Mouse (Mus musculus) small intestine, adult 2 months (tissue): Measurements from ENCODE around the gene Hdac9. TPM values are rescaled to one million over a fixed set of nuclear protein-coding genes. Genes with fewer than 3 reads are reported as not detected.

ENCODE experiments used
- H3K27ac ChIP-seq: fragments of 200-500 bp; 2 replicates; pipeline ENCODE4 v1.5.1; 2012; ENCODE audit warnings: low read depth, low read length, control low read depth, inconsistent platforms; ENCODE audit not compliant: insufficient read depth
- H3K27me3 ChIP-seq: fragments of 200-500 bp; 2 replicates; pipeline ENCODE4 v1.6.1; 2012; ENCODE audit warnings: mild to moderate bottlenecking, moderate library complexity, low read length, inconsistent platforms; ENCODE audit not compliant: control insufficient read depth, insufficient read depth
- H3K36me3 ChIP-seq: fragments of 200-500 bp; 2 replicates; pipeline ENCODE4 v1.6.1; 2012; ENCODE audit warnings: mild to moderate bottlenecking, low read length, control low read depth, inconsistent platforms; ENCODE audit not compliant: control insufficient read depth, insufficient read depth
- H3K4me1 ChIP-seq: fragments of 200-500 bp; 2 replicates; pipeline ENCODE4 v1.6.1; 2012; ENCODE audit warnings: low read length, inconsistent platforms, mixed read lengths; ENCODE audit not compliant: control insufficient read depth, insufficient read depth, insufficient read length
- H3K4me3 ChIP-seq: fragments of 200-500 bp; 2 replicates; pipeline ENCODE4 v1.5.1; 2012; ENCODE audit warnings: low read depth, mild to moderate bottlenecking, control low read depth, inconsistent platforms, low read length, moderate library complexity
- CTCF ChIP-seq: fragments of 200-500 bp; IDR thresholded peaks from 2 replicates; pipeline ENCODE4 v1.5.1; 2012; ENCODE audit warnings: low read depth, mild to moderate bottlenecking, control low read depth, inconsistent platforms, low read length, moderate library complexity, mixed read lengths; ENCODE audit not compliant: insufficient replicate concordance, insufficient read length; ENCODE audit errors: extremely low read depth
- POLR2A ChIP-seq: fragments of 200-500 bp; IDR thresholded peaks from 2 replicates; pipeline ENCODE4 v1.6.1; 2012; ENCODE audit warnings: low read depth, mild to moderate bottlenecking, control low read depth, inconsistent platforms, low read length, moderate library complexity
- WGBS: fragments of 180-500 bp; shearing (Covaris S2); methylation state at CpG from one replicate; pipeline ENCODE4 v1.1.7; 2018; 5-methylcytosine and 5-hydroxymethylcytosine counted together
- polyA plus RNA-seq: library from polyadenylated mRNA; depleted of rRNA; stranded (reverse); fragments of >200 nt; gene quantifications from 2 replicates; pipeline ENCODE4 v1.2.3, GENCODE M21; 2012

The Hdac9 gene
- polyA plus RNA-seq, 1 experiment = 0.84 TPM

- WGBS = 71% methylated on average over 4 of the region's 4 CpGs
- no peak overlapping the region for H3K4me3 ChIP-seq
- TF ChIP-seq POLR2A (no peak), CTCF (no peak)
- no peaks in the 10 kb centered on the region for H3K36me3 ChIP-seq
- no peak overlapping the region for H3K27ac ChIP-seq
- H3K4me1 ChIP-seq = no peaks in the 10 kb centered on the region
- no peaks in the 10 kb centered on the region for H3K27me3 ChIP-seq
These were observed 275.1 kb downstream of the Hdac9 start for GRCm38 (mm10) chr12:34641705-34642259.

DNA sequence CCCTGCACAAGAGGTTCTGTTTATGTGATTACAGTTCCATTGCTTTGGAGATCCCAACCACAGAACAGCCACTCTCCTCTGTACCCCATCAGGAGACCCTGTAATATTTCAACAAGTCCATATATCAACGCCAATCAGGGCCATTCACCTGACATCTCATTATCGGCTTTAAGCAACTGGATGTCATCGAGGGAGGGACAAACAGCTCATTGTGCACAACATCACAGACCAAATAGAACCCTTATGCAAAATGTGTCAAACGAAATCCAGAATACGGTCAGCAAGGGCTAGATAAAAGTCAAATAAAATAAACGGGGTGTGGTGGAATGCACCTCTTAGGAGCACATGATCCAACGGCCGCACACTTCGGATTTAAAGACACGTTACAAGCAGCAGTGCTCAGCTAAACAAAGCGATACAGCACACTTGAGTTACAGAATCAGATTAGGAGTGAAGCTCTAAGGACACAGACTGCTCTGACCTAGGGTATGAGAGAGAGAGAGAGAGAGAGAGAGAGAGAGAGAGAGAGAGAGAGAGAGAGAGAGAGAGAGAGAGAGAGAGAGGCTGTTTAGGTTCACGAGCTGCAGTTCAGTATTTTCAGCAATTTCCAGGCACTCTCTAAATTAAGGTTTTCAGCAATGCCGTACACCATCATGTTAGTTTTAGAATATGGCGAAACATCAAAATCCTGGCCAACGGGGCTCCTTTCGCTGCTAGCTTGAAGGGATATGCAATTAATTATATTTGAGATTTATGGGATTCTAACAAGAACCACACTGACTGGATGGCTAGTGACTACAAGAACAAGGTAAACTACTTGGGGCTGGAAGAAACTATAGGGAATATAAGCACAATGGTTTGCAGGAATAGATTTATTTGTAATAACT lies 279.4 kb downstream of the Hdac9 start:
- TF ChIP-seq CTCF (no peak), POLR2A (no peak)
- no peak overlapping the region for H3K4me3 ChIP-seq
- 71% methylated on average over 16 of the region's 16 CpGs for WGBS
- H3K27me3 ChIP-seq = no peaks in the 10 kb centered on the region
- no peak overlapping the region for H3K27ac ChIP-seq
- no peaks in the 10 kb centered on the region for H3K4me1 ChIP-seq
- H3K36me3 ChIP-seq = no peaks in the 10 kb centered on the region

DNA sequence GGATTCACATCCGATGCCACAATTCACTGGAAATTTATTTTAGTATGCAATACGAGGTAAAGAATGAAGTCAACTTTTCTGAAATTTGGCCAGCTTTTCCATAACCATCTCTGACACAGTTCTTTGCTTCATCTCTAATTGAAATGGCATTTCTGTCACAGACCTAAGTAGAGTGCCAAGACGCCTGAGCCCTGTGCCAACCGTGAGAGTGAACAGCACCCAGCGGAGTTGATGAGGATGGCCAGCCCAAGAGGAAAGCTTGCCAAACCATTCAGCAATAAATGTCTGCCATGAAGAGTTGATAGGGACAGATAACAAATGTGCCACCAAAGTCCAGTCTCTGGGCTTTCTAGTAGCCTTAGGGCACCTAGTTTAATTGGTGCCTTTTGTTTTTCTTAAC lies 297.8 kb downstream of the Hdac9 start:
- H3K27me3 ChIP-seq = no peaks in the 10 kb centered on the region
- no peaks in the 10 kb centered on the region for H3K36me3 ChIP-seq
- TF ChIP-seq POLR2A = no peak
- WGBS = 87% methylated on average over 5 of the region's 5 CpGs
- no peaks in the 10 kb centered on the region for H3K4me1 ChIP-seq
- H3K4me3 ChIP-seq = no peak overlapping the region
- H3K27ac ChIP-seq = no peak overlapping the region

DNA sequence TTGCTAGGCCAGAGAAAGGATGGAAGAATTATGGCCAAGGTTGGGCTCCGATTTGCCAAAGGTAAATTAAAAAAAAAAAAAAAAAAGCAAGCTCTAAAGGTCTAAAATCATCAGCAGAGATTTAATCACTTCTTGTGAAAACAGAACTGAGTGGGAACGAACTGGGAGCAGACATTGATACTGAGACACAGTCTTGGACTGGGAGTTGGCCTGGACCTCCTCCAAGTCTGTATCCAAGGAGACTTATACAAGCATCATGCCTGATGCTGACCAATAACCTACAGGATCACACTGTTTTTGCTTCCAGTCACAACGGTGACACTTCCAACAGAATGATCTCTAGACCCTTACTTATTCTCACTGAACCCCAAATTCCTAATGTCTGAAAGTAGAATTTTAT lies 298.6 kb downstream of the Hdac9 start:
- Histone ChIP-seq H3K36me3 (no peaks in the 10 kb centered on the region), H3K27me3 (no peaks in the 10 kb centered on the region), H3K4me1 (no peaks in the 10 kb centered on the region), H3K27ac (no peak overlapping the region), H3K4me3 (no peak overlapping the region)
- TF ChIP-seq POLR2A = no peak
- TF ChIP-seq CTCF = no peak
- WGBS = 71% methylated on average over 3 of the region's 3 CpGs

DNA sequence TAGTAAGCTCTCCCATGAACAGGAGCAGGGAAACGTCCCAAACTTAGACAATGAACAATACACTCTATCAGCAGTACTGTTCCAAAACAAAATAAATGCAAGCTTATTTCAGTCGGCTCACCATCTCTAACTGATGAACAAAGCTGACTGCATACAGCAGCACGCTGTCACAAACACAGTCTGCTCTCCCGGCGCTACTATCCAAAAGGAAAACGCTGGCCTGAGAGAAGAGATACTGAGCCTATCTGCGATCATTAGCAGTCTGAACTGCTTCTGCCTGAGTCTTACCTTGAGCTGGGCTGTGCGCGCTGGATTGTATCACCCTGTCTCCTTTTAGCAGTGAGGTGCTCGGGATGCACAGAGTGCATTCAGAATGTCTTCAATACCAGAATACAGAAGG lies 299.1 kb downstream of the Hdac9 start:
- 83% methylated on average over 10 of the region's 10 CpGs for WGBS
- H3K4me1 ChIP-seq = no peaks in the 10 kb centered on the region
- TF ChIP-seq POLR2A (no peak), CTCF (no peak)
- H3K36me3 ChIP-seq = no peaks in the 10 kb centered on the region
- H3K27me3 ChIP-seq = no peaks in the 10 kb centered on the region
- no peak overlapping the region for H3K27ac ChIP-seq
- no peak overlapping the region for H3K4me3 ChIP-seq

- Histone ChIP-seq H3K36me3 (no peaks in the 10 kb centered on the region), H3K4me1 (no peaks in the 10 kb centered on the region), H3K4me3 (no peak overlapping the region), H3K27me3 (no peaks in the 10 kb centered on the region), H3K27ac (no peak overlapping the region)
- WGBS = 84% methylated on average over 5 of the region's 5 CpGs
- no peak for TF ChIP-seq CTCF
- TF ChIP-seq POLR2A = no peak
These were observed 302.1 kb downstream of the Hdac9 start for GRCm38 (mm10) chr12:34614796-34615195.

- Histone ChIP-seq H3K4me3 (no peak overlapping the region), H3K27ac (no peak overlapping the region), H3K27me3 (no peaks in the 10 kb centered on the region), H3K36me3 (no peaks in the 10 kb centered on the region), H3K4me1 (no peaks in the 10 kb centered on the region)
- no peak for TF ChIP-seq CTCF
- TF ChIP-seq POLR2A = no peak
- 90% methylated on average over 3 of the region's 3 CpGs for whole genome bisulfite sequencing
These were observed 304.4 kb downstream of the Hdac9 start for GRCm38 (mm10) chr12:34612511-34612910.
